Mouse (Mus musculus) bone marrow, adult 2 months (tissue): ENCODE results near the gene 7530416G11Rik. TPM values are rescaled to one million over a fixed set of nuclear protein-coding genes. Genes with fewer than 3 reads are reported as not detected.

ENCODE experiments used
- H3K27ac ChIP-seq: fragments of 200-500 bp; 2 replicates; pipeline ENCODE4 v1.5.1; 2012; ENCODE audit warnings: low read depth, mild to moderate bottlenecking, control low read depth, inconsistent platforms, low read length; ENCODE audit not compliant: control insufficient read depth, poor library complexity, insufficient read depth
- H3K4me1 ChIP-seq: fragments of 200-500 bp; 2 replicates; pipeline ENCODE4 v1.6.1; 2011; ENCODE audit warnings: low read length; ENCODE audit not compliant: control insufficient read depth, insufficient read depth
- H3K4me3 ChIP-seq: fragments of 200-500 bp; replicated peaks from 2 replicates; pipeline ENCODE3; 2011; ENCODE audit warnings: mild to moderate bottlenecking, low read depth, low read length, control low read depth; ENCODE audit not compliant: control insufficient read depth
- CTCF ChIP-seq: fragments of 200-500 bp; IDR thresholded peaks from 2 replicates; pipeline ENCODE4 v1.5.1; 2011; ENCODE audit warnings: low read length, control low read depth; ENCODE audit not compliant: control insufficient read depth, insufficient read depth
- POLR2A ChIP-seq: fragments of 200-500 bp; IDR thresholded peaks from 2 replicates; pipeline ENCODE4 v1.6.1; 2011; ENCODE audit warnings: low read depth, mild to moderate bottlenecking, control low read depth, low read length, borderline replicate concordance; ENCODE audit not compliant: control insufficient read depth
- WGBS: fragments of 180-500 bp; shearing (Covaris S2); methylation state at CpG from one replicate; pipeline ENCODE4 v1.1.7; 2018; 5-methylcytosine and 5-hydroxymethylcytosine counted together
- polyA plus RNA-seq: library from polyadenylated mRNA; stranded (reverse); fragments of >200 nt; gene quantifications from 2 replicates; pipeline ENCODE4 v1.2.4, GENCODE M21; 2011; ENCODE audit warnings: low replicate concordance; ENCODE audit not compliant: missing spikeins, insufficient read depth, insufficient read length

7530416G11Rik gene
- polyA plus RNA-seq, 1 experiment: not detected

GRCm38 (mm10) chr15:85466456-85467067 lies 36.5 kb downstream of the 7530416G11Rik start:
- TF ChIP-seq POLR2A (no peak), CTCF (no peak)
- H3K4me1 ChIP-seq: no peaks in the 10 kb centered on the region
- WGBS: 88% methylated on average over 5 of the region's 5 CpGs

DNA sequence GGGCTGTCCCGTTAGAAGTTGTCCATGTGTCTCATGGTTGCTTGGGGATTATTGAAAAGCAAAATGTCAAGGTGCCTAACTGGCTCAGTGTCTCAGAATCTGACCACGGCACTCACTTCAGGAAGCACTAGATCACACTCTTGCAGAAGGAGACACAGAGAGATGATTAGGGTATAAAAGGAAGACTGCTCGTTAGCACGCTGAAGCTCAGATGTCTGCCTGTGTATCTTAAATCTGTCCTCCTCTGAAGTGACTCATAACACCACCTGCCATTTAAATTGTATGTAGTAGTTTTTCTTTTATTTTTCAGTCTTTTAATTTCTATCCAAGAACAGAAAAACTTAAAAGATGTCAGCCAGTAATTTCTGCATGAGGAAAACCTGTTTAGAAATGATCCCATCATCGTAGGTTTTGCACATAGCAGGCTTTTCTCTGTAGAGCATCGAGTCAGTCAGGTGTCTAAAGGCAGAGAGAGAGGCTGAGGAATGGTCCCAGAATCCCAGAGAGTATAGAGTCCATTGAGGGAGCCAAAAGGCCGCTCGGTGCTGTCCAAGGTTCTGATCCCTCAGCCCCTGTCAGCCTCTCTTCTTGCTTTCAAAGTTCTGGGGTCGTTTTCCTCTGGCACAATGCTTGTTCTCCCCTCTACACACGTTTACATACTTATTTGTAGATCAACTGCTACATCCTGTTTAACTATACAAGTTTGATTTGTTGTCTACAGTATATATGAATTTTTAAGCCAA lies 38.0 kb downstream of the 7530416G11Rik start:
- 80% methylated on average over 10 of the region's 10 CpGs for WGBS
- no peak overlapping the region for H3K27ac ChIP-seq
- TF ChIP-seq CTCF: no peak
- no peak for TF ChIP-seq POLR2A
- no peaks in the 10 kb centered on the region for H3K4me1 ChIP-seq
- H3K4me3 ChIP-seq: no peak overlapping the region

More at GRCm38 (mm10) chr15:85466456-85467067, 36.5 kb downstream of the 7530416G11Rik start:
- no peak overlapping the region for H3K27ac ChIP-seq
- no peak overlapping the region for H3K4me3 ChIP-seq

DNA sequence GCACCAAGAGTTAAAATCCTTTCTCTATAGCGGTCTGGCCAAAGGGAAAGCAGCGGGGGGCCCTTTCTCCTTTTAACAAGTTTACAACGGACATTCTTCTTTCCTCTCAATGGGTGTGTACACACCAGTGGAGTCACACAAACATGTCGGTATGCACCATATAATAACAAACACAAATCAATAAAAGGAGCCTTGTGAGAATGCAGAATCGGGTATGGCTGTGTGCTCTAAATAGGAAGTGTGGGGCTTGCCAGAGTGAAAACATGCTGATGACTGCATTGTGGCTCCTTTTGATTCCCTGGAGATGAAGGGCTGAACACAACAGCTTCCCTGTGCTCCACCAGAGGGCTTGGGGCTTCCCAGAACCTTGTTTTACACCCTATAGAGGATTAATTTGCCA lies 38.8 kb downstream of the 7530416G11Rik start:
- Histone ChIP-seq H3K27ac (no peak overlapping the region), H3K4me3 (no peak overlapping the region), H3K4me1 (no peaks in the 10 kb centered on the region)
- WGBS: 81% methylated on average over 5 of the region's 5 CpGs
- TF ChIP-seq POLR2A (no peak), CTCF (no peak)

DNA sequence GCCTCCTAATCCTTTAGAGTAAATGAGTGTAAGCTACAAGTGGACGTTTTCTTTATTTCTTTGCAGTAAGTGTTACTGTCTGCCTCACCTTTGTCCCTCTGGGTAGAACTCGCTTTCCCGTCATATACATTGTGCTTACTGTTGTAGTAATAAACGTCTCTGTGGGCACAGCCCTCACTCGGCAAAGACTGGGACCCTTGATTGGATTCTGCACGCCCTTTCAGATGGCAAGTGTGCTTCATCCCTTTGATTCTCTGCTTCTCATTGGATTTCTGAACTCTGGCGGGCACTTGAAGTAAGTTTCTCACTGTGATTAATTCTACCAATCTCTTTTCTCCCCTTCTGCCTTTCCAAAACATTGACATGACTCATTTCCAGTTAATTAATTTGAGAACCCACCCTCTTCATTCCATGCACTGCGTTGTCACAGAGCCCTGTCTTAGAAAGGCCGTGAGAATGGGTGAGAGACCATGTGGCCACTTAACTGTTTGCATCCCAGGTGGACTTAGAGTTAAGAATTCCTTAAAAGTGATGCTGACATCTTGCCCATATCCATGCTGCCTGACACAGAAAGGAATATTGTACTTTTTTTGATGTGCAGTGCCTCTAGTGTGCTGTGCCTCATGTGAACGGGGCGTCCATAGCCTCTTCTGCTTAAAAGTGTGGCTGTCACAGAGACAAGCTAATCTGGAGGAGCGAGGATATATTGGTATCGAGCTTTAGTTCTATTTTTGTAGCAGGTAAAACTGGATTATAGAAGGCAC lies 39.8 kb downstream of the 7530416G11Rik start:
- WGBS: 88% methylated on average over 13 of the region's 13 CpGs
- no peak overlapping the region for H3K27ac ChIP-seq
- H3K4me3 ChIP-seq: no peak overlapping the region
- H3K4me1 ChIP-seq: no peaks in the 10 kb centered on the region
- TF ChIP-seq POLR2A: no peak
- TF ChIP-seq CTCF: no peak

DNA sequence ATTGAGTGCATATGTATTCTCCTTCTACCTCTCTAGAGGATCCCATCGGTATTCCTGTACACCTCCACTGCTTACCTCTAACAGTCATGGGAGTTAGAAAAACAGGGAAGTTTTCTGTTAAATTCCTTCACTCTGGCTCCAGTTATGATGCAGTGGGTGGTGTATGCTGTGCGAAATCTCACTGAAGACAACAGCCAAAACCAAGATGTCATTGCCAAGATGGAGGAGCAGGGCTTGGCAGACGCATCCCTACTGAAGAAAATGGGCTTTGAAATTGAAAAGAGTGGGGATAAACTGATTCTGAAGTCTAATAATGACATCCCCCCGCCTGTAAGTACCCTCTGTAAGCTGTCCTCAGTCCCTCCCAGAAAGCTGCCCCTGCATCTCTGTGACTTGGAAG lies 40.9 kb downstream of the 7530416G11Rik start:
- TF ChIP-seq POLR2A: no peak
- no peak for TF ChIP-seq CTCF
- H3K4me1 ChIP-seq: no peaks in the 10 kb centered on the region
- no peak overlapping the region for H3K4me3 ChIP-seq
- WGBS: 84% methylated on average over 4 of the region's 4 CpGs
- no peak overlapping the region for H3K27ac ChIP-seq

GRCm38 (mm10) chr15:85461541-85461940 lies 41.5 kb downstream of the 7530416G11Rik start:
- H3K27ac ChIP-seq: no peak overlapping the region
- WGBS: 88% methylated on average over 4 of the region's 4 CpGs
- H3K4me1 ChIP-seq: no peaks in the 10 kb centered on the region
- no peak overlapping the region for H3K4me3 ChIP-seq
- TF ChIP-seq POLR2A: no peak
- TF ChIP-seq CTCF: no peak

DNA sequence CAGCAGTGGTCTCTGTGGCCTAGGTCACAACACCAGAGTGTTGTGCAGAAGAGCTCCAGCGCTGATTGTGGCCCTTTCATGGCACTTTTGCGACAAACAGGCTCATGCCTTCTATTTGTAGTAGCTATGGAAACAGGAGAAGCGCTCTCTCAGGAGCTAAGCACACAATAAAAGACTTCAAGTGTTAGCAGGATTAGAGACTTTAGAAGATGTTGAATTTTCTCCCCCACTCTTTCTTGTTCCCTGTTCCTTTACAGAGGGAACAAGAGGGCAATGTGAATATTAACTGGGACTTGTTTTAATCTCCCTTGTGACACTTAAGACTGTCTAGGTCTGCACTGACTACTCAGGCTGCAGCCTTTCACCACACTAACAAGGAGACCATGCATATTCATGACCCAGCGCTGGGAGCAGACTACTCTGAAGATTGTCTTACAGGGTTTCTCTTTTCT lies 44.4 kb downstream of the 7530416G11Rik start:
- 86% methylated on average over 4 of the region's 4 CpGs for WGBS
- Histone ChIP-seq H3K4me3 (no peak overlapping the region), H3K27ac (no peak overlapping the region), H3K4me1 (no peaks in the 10 kb centered on the region)
- no peak for TF ChIP-seq CTCF
- no peak for TF ChIP-seq POLR2A

DNA sequence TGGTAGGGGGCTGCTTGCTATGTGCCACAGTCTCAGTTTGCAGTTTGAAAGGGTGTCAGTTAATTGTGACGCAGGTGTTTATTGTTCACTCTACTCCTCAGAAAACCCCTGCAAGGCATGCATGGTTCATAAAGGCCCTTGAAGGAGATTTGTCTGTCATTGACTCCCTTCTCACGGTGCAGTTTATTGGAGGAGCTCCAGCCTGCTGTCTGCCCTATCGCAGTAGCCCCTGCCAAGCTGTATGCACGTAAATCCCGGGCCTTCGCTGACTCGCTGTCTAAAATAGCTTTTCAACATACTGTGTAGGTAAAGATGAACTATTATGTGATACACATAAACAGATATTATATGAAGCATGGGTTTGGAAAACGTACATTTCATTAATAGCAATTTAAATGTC lies 45.2 kb downstream of the 7530416G11Rik start:
- TF ChIP-seq CTCF (no peak), POLR2A (no peak)
- Histone ChIP-seq H3K4me3 (no peak overlapping the region), H3K27ac (no peak overlapping the region), H3K4me1 (no peaks in the 10 kb centered on the region)
- WGBS: 87% methylated on average over 8 of the region's 8 CpGs
